Mouse (Mus musculus): ENCODE results near the gene Pla2g1b. TPM values are rescaled to one million over a fixed set of nuclear protein-coding genes. Genes with fewer than 3 reads are reported as not detected.
"Not testable (repeated sequence)": the region's sequence is repeated elsewhere in the genome, so short reads cannot be mapped to it uniquely, and the experiment has no call there.

Pla2g1b gene
- polyA plus RNA-seq, 1 experiment from 2014 or later = 489 TPM

DNA sequence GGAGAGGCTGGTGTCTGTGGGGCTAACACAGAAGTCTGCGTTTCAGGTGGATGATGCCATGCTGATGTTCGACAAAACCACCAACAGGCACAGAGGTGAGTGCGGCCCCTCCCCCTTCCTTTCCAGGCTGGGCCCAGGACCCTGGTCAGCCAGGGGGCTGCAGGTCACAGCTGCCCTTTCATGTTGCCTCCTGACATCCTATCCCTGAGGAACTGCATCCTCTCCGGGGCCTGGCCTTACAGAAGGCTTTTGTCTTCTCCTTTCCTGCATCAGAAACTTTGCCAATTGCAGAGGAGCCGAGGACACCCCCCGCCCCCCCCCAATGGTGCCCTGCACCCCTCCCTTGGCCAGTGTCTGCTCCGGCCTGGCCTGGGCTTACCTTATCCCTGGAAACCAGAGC is 27.4 kb upstream of the Pla2g1b start:
- TF ChIP-seq EP300 (optimal IDR thresholded peaks at IDR 0.05) = no peak
- no peak for TF ChIP-seq CTCF (IDR thresholded peaks at IDR 0.05; ENCODE audit: low read depth)
- no peaks in the 10 kb centered on the region for H3K27me3 ChIP-seq (ENCODE audit: control insufficient read depth, insufficient read depth, low read length)
- WGBS = 69% methylated on average over 7 of the region's 7 CpGs
- H3K27ac ChIP-seq (replicated peaks) = no peak overlapping the region
- no peaks in the 10 kb centered on the region for H3K9me3 ChIP-seq (ENCODE audit: control insufficient read depth, low read length)
- ATAC-seq (ENCODE audit: low FRiP score, low TSS enrichment) (no peak), DNase-seq (ENCODE audit: low spot score) (no peak)
- no peaks in the 10 kb centered on the region for H3K36me3 ChIP-seq (ENCODE audit: control insufficient read depth, insufficient read depth, low read length)
- no peak overlapping the region for H3K4me3 ChIP-seq (ENCODE audit: low read depth, low read length)
- H3K4me1 ChIP-seq (replicated peaks; ENCODE audit: control insufficient read depth, insufficient read depth) = peaks cover 6% of the 10 kb centered on the region; the same call in 1 of the 2 replicates
- H3K9ac ChIP-seq (ENCODE audit: low read length) = no peak overlapping the region
- H3K4me2 ChIP-seq (replicated peaks; ENCODE audit: low read depth) = no peak overlapping the region

GRCm38 (mm10) chr5:115441205-115441849 is 24.7 kb upstream of the Pla2g1b start:
- DNase-seq (ENCODE audit: low spot score) (peak; percentile 77), ATAC-seq (ENCODE audit: low FRiP score, low TSS enrichment) (peak; percentile 43)
- Histone ChIP-seq H3K4me3 (ENCODE audit: low read depth, low read length) (no peak overlapping the region), H3K9ac (ENCODE audit: low read length) (no peak overlapping the region), H3K27me3 (ENCODE audit: control insufficient read depth, insufficient read depth, low read length) (no peaks in the 10 kb centered on the region), H3K4me1 (replicated peaks; ENCODE audit: control insufficient read depth, insufficient read depth) (peaks cover 3% of the 10 kb centered on the region; the same call in 1 of the 2 replicates), H3K27ac (replicated peaks) (no peak overlapping the region), H3K9me3 (ENCODE audit: control insufficient read depth, low read length) (no peaks in the 10 kb centered on the region), H3K4me2 (replicated peaks; ENCODE audit: low read depth) (no peak overlapping the region), H3K36me3 (ENCODE audit: control insufficient read depth, insufficient read depth, low read length) (no peaks in the 10 kb centered on the region)
- WGBS = 33% methylated on average over 14 of the region's 14 CpGs
- TF ChIP-seq CTCF (IDR thresholded peaks at IDR 0.05; ENCODE audit: low read depth) = peak; percentile 90
- no peak for TF ChIP-seq EP300 (optimal IDR thresholded peaks at IDR 0.05)

DNA sequence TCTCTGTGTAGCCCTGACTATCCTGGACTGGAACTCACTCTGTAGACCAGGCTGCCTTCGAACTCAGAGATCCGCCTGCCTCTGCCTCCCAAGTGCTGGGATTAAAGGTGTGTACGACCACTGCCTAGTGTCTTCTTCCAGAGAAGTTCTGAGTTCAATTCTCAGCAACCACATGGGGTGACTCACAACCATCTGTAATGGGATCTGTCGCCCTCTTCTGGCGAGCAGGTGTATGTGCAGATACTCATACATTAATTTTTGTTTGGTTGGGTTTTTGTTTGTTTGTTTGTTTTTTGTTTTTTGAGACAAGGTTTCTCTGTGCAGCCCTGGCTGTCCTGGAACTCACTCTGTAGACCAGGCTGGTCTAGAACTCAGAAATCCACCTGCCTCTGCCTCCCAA is 23.4 kb upstream of the Pla2g1b start:
- not testable (repeated sequence) for H3K27me3 ChIP-seq (ENCODE audit: control insufficient read depth, insufficient read depth, low read length); H3K4me2 ChIP-seq (replicated peaks; ENCODE audit: low read depth); H3K9me3 ChIP-seq (ENCODE audit: control insufficient read depth, low read length); H3K36me3 ChIP-seq (ENCODE audit: control insufficient read depth, insufficient read depth, low read length); DNase-seq (ENCODE audit: low spot score); H3K4me1 ChIP-seq (replicated peaks; ENCODE audit: control insufficient read depth, insufficient read depth); H3K9ac ChIP-seq (ENCODE audit: low read length); H3K27ac ChIP-seq (replicated peaks); H3K4me3 ChIP-seq (ENCODE audit: low read depth, low read length); ATAC-seq (ENCODE audit: low FRiP score, low TSS enrichment)
- TF ChIP-seq CTCF (IDR thresholded peaks at IDR 0.05; ENCODE audit: low read depth) = peak; percentile 77
- 81% methylated on average over 5 of the region's 5 CpGs for whole genome bisulfite sequencing

DNA sequence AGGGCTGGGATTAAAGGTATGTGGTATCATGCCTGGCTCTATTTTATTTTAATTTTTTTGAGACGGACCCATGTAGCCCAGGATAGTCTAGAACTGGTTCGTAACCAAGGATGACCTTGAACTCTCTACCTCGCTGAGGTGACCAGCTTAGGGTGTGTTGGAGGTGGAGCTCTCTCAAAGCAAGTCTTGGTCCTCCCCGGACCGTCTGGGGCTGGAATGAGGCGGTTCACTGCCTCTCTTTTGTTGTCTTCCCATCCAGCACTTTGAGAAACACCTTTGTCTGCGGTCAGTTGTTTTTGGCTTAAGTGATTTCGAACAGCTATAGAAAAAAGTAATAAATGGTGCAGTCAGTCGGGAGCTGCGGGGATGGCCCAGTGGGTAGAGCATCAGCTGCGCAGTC is 21.9 kb upstream of the Pla2g1b start:
- Histone ChIP-seq H3K36me3 (ENCODE audit: control insufficient read depth, insufficient read depth, low read length) (no peaks in the 10 kb centered on the region), H3K9me3 (ENCODE audit: control insufficient read depth, low read length) (no peaks in the 10 kb centered on the region), H3K27ac (replicated peaks) (no peak overlapping the region), H3K27me3 (ENCODE audit: control insufficient read depth, insufficient read depth, low read length) (no peaks in the 10 kb centered on the region), H3K4me3 (ENCODE audit: low read depth, low read length) (no peak overlapping the region), H3K4me1 (replicated peaks; ENCODE audit: control insufficient read depth, insufficient read depth) (no peaks in the 10 kb centered on the region), H3K4me2 (replicated peaks; ENCODE audit: low read depth) (no peak overlapping the region), H3K9ac (ENCODE audit: low read length) (no peak overlapping the region)
- TF ChIP-seq EP300 (optimal IDR thresholded peaks at IDR 0.05) = no peak
- no peak for TF ChIP-seq CTCF (IDR thresholded peaks at IDR 0.05; ENCODE audit: low read depth)
- DNase-seq (ENCODE audit: low spot score) (no peak), ATAC-seq (ENCODE audit: low FRiP score, low TSS enrichment) (no peak)
- 89% methylated on average over 11 of the region's 11 CpGs for WGBS

GRCm38 (mm10) chr5:115447108-115447507 is 19.0 kb upstream of the Pla2g1b start:
- ATAC-seq (ENCODE audit: low FRiP score, low TSS enrichment) = peak; percentile 70
- WGBS = 67% methylated on average over 17 of the region's 17 CpGs
- Histone ChIP-seq H3K36me3 (ENCODE audit: control insufficient read depth, insufficient read depth, low read length) (no peaks in the 10 kb centered on the region), H3K9me3 (ENCODE audit: control insufficient read depth, low read length) (no peaks in the 10 kb centered on the region), H3K4me2 (replicated peaks; ENCODE audit: low read depth) (no peak overlapping the region; the same call in 1 of the 2 replicates), H3K9ac (ENCODE audit: low read length) (no peak overlapping the region), H3K27ac (replicated peaks) (peak overlapping the region; percentile 49; the same call in 1 of the 2 replicates), H3K4me1 (replicated peaks; ENCODE audit: control insufficient read depth, insufficient read depth) (no peaks in the 10 kb centered on the region), H3K27me3 (ENCODE audit: control insufficient read depth, insufficient read depth, low read length) (no peaks in the 10 kb centered on the region), H3K4me3 (ENCODE audit: low read depth, low read length) (no peak overlapping the region)
- TF ChIP-seq CTCF (IDR thresholded peaks at IDR 0.05; ENCODE audit: low read depth) = no peak
- no peak for TF ChIP-seq EP300 (optimal IDR thresholded peaks at IDR 0.05)
- peak; percentile 81 for DNase-seq (ENCODE audit: low spot score)

- TF ChIP-seq EP300 (optimal IDR thresholded peaks at IDR 0.05) (no peak), CTCF (IDR thresholded peaks at IDR 0.05; ENCODE audit: low read depth) (no peak)
- no peak overlapping the region for H3K9ac ChIP-seq (ENCODE audit: low read length)
- H3K9me3 ChIP-seq (ENCODE audit: control insufficient read depth, low read length) = no peaks in the 10 kb centered on the region
- DNase-seq (ENCODE audit: low spot score) (no peak), ATAC-seq (ENCODE audit: low FRiP score, low TSS enrichment) (no peak)
- H3K36me3 ChIP-seq (ENCODE audit: control insufficient read depth, insufficient read depth, low read length) = no peaks in the 10 kb centered on the region
- no peak overlapping the region for H3K4me3 ChIP-seq (ENCODE audit: low read depth, low read length)
- H3K27me3 ChIP-seq (ENCODE audit: control insufficient read depth, insufficient read depth, low read length) = no peaks in the 10 kb centered on the region
- H3K27ac ChIP-seq (replicated peaks) = no peak overlapping the region
- H3K4me1 ChIP-seq (replicated peaks; ENCODE audit: control insufficient read depth, insufficient read depth) = no peaks in the 10 kb centered on the region
- no peak overlapping the region for H3K4me2 ChIP-seq (replicated peaks; ENCODE audit: low read depth)
- 91% methylated on average over 3 of the region's 3 CpGs for WGBS
Measured at GRCm38 (mm10) chr5:115449247-115449646, 16.8 kb upstream of the Pla2g1b start.

Data from stomach, postnatal 0 days (tissue).